Mouse (Mus musculus) lung, postnatal 0 days (tissue): ENCODE measurements around the gene Tor2a. TPM values are rescaled to one million over a fixed set of nuclear protein-coding genes. Genes with fewer than 3 reads are reported as not detected.
A peak's percentile ranks its signal among the peaks of the same experiment; 100 is the strongest.

Source experiments
- ATAC-seq: fragments of 200-750 bp; cut with Nextera tagmentation; 2 replicates; pipeline ENCODE4 v1.8.0; 2017; ENCODE audit warnings: moderate library complexity
- DNase-seq: peaks from one replicate; pipeline ENCODE4 v3.0.0-alpha.2; 2016; ENCODE audit warnings: low spot score
- H3K27ac ChIP-seq: fragments of 300-500 bp; sonication (generic); 2 replicates; pipeline ENCODE4 v1.5.1; 2014; ENCODE audit warnings: antibody characterized with exemption, mild to moderate bottlenecking, low read length, mixed read lengths
- H3K27me3 ChIP-seq: fragments of 300-500 bp; sonication (generic); replicated peaks from 2 replicates; pipeline ENCODE4 v1.6.1; 2014; ENCODE audit warnings: low read length, mixed read lengths; ENCODE audit not compliant: insufficient read depth
- H3K36me3 ChIP-seq: fragments of 300-500 bp; sonication (generic); 2 replicates; pipeline ENCODE4 v1.6.1; 2014; ENCODE audit warnings: low read length, mixed read lengths; ENCODE audit not compliant: insufficient read depth
- H3K4me1 ChIP-seq: fragments of 300-500 bp; sonication (generic); 2 replicates; pipeline ENCODE4 v1.6.1; 2014; ENCODE audit warnings: antibody characterized with exemption, low read depth, low read length, mixed read lengths; ENCODE audit not compliant: insufficient read depth
- H3K4me2 ChIP-seq: fragments of 300-500 bp; sonication (generic); replicated peaks from 2 replicates; pipeline ENCODE4 v1.6.1; 2014; ENCODE audit warnings: low read depth, mild to moderate bottlenecking, low read length, moderate library complexity, mixed read lengths
- H3K4me3 ChIP-seq: fragments of 300-500 bp; sonication (generic); 2 replicates; pipeline ENCODE4 v1.5.1; 2014; ENCODE audit warnings: low read depth, low read length
- H3K9ac ChIP-seq: fragments of 300-500 bp; sonication (generic); replicated peaks from 2 replicates; pipeline ENCODE4 v1.6.1; 2014; ENCODE audit warnings: low read depth, mild to moderate bottlenecking
- H3K9me3 ChIP-seq: fragments of 300-500 bp; sonication (generic); 2 replicates; pipeline ENCODE4 v1.6.1; 2016; ENCODE audit warnings: low read length, mixed read lengths
- CTCF ChIP-seq: IDR thresholded peaks from 2 replicates; pipeline ENCODE4 v1.5.1; 2016; ENCODE audit warnings: antibody characterized with exemption, mild to moderate bottlenecking
- EP300 ChIP-seq: IDR thresholded peaks from 2 replicates; pipeline ENCODE4 v1.6.1; 2016; ENCODE audit warnings: antibody characterized with exemption, mild to moderate bottlenecking, control low read depth
- WGBS: fragments of 180-500 bp; shearing (Covaris S2); extraction: QIAGEN DNeasy Blood & Tissue Kit; methylation state at CpG from one replicate; pipeline ENCODE4 v1.1.7; 2014; 5-methylcytosine and 5-hydroxymethylcytosine counted together
- polyA plus RNA-seq: library from polyadenylated mRNA; unstranded; fragments of >200 nt; fragmentation: Nextera tagmentation; extraction: Ambion mirVana; gene quantifications from 2 replicates; pipeline ENCODE4 v1.2.1, GENCODE M21; 2015

Tor2a gene
- polyA plus RNA-seq: 60.9 and 63.5 TPM in 2 replicates

GRCm38 (mm10) chr2:32757056-32757845 lies at the start of gene Tor2a:
Gene Tor2a, plus strand, starts transcription at chr2:32757234.
- ATAC-seq (peak; percentile 97), DNase-seq (peak; percentile 99)
- no peaks in the 10 kb centered on the region for H3K27me3 ChIP-seq
- peak within 1 kb of the TSS; percentile 78 for H3K4me2 ChIP-seq
- peak; percentile 95 for TF ChIP-seq CTCF
- TF ChIP-seq EP300: no peak
- peak within 1 kb of the TSS; percentile 92 for H3K27ac ChIP-seq
- H3K4me3 ChIP-seq: peak within 1 kb of the TSS; percentile 58
- no peaks in the 10 kb centered on the region for H3K9me3 ChIP-seq
- H3K9ac ChIP-seq: peak within 1 kb of the TSS; percentile 71
- WGBS: under 1% methylated on average over 54 of the region's 66 CpGs
- H3K4me1 ChIP-seq: no peaks in the 10 kb centered on the region
- H3K36me3 ChIP-seq: peaks cover 11% of the 10 kb centered on the region; the same call in 1 of the 2 replicates

DNA sequence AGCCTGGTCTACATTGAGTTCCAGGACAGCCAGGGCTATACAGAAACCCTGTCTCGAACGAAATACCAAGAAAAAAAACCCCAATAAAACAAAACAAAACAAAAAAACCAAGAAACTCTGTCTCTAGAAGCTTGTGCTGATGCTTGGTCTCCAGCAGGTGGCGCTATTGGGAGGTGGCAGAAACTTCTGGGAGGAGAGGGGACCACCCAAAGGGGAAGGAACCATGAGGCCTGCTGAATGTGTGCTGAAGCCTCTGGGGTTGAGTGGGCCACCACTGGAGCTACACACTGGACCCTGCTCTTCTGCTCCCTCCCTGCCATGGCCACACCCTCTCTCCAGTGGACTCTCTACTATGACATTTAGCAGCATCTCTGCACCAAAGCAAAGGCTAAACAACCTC lies 48.4 kb upstream of the Tor2a start:
- Histone ChIP-seq H3K36me3 (peaks cover 38% of the 10 kb centered on the region), H3K4me2 (no peak overlapping the region), H3K27ac (no peak overlapping the region), H3K4me1 (peaks cover 6% of the 10 kb centered on the region; the same call in 1 of the 2 replicates), H3K4me3 (no peak overlapping the region), H3K27me3 (no peaks in the 10 kb centered on the region), H3K9me3 (no peaks in the 10 kb centered on the region), H3K9ac (no peak overlapping the region)
- 15% methylated on average over 3 of the region's 3 CpGs for WGBS
- ATAC-seq: no peak
- TF ChIP-seq CTCF (peak; percentile 86), EP300 (no peak)
- DNase-seq: peak; percentile 84

DNA sequence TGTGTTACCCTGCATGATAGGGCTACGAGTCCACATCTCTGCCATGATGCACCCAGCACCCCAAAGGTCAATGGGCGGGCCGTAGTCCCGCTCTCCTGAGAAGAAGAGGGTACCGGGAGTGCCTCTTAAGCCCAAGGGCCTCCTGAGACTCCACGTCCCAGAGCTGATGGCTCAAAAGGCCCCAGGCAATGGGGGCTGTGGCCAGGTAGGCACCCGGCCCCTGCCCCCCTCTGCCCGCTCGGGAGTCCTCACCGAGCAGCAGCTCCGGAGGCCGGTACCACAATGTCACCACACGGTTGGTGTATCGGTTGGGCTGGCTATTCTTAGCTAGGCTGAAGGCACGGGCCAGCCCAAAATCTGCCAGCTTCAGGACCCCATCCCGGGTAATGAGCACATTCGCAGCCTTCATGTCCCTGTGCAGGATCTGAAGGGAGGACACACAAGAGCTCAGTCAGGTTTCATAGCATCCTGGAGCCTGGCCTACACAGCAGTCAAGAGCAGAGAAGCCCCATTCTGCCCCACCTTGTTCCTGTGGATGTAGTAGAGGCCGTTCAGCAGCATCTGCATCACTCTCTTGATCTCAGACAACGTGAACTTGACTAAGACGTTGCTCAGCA lies 47.4 kb upstream of the Tor2a start:
- Histone ChIP-seq H3K4me3 (no peak overlapping the region), H3K9ac (no peak overlapping the region), H3K4me1 (peaks cover 12% of the 10 kb centered on the region; the same call in 1 of the 2 replicates), H3K36me3 (peaks cover 30% of the 10 kb centered on the region), H3K27me3 (no peaks in the 10 kb centered on the region), H3K27ac (no peak overlapping the region), H3K4me2 (no peak overlapping the region), H3K9me3 (no peaks in the 10 kb centered on the region)
- no peak for TF ChIP-seq CTCF
- TF ChIP-seq EP300: no peak
- DNase-seq: no peak
- 90% methylated on average over 20 of the region's 20 CpGs for WGBS
- no peak for ATAC-seq

- ATAC-seq: no peak
- DNase-seq: no peak
- Histone ChIP-seq H3K27me3 (no peaks in the 10 kb centered on the region), H3K36me3 (peaks cover 27% of the 10 kb centered on the region), H3K4me1 (peaks cover 17% of the 10 kb centered on the region; the same call in 1 of the 2 replicates), H3K4me3 (no peak overlapping the region), H3K27ac (no peak overlapping the region), H3K4me2 (no peak overlapping the region), H3K9ac (no peak overlapping the region), H3K9me3 (no peaks in the 10 kb centered on the region)
- TF ChIP-seq EP300: no peak
- TF ChIP-seq CTCF: no peak
- 87% methylated on average over 5 of the region's 5 CpGs for WGBS
Observed at GRCm38 (mm10) chr2:32710425-32710824, 46.6 kb upstream of the Tor2a start.

- no peaks in the 10 kb centered on the region for H3K27me3 ChIP-seq
- 21% methylated on average over 9 of the region's 9 CpGs for WGBS
- DNase-seq (no peak), ATAC-seq (no peak)
- peak overlapping the region; percentile 90 for H3K4me3 ChIP-seq
- peaks cover 20% of the 10 kb centered on the region for H3K36me3 ChIP-seq
- H3K27ac ChIP-seq: peak overlapping the region; percentile 96
- peak overlapping the region; percentile 64 for H3K9ac ChIP-seq
- H3K4me2 ChIP-seq: peak overlapping the region; percentile 85
- peaks cover 17% of the 10 kb centered on the region; the same call in 1 of the 2 replicates for H3K4me1 ChIP-seq
- no peaks in the 10 kb centered on the region for H3K9me3 ChIP-seq
- TF ChIP-seq CTCF: peak; percentile 40; the same call in 1 of the 2 replicates
- no peak for TF ChIP-seq EP300
Observed at GRCm38 (mm10) chr2:32711301-32712056, 45.6 kb upstream of the Tor2a start.
